Mouse (Mus musculus) myocyte (in vitro differentiated cells): Measurements from ENCODE around the gene Kat8. TPM values are rescaled to one million over a fixed set of nuclear protein-coding genes. Genes with fewer than 3 reads are reported as not detected.

Source experiments
- H3K27me3 ChIP-seq: one replicate; pipeline ENCODE4 v1.6.1; 2011; ENCODE audit not compliant: control insufficient read depth, insufficient read depth, insufficient read length
- H3K36me3 ChIP-seq: one replicate; pipeline ENCODE4 v1.6.1; 2011; ENCODE audit not compliant: control insufficient read depth, insufficient read depth
- H3K4me2 ChIP-seq: one replicate; pipeline ENCODE4 v1.6.1; 2011; ENCODE audit warnings: low read depth, control low read depth
- H3K4me3 ChIP-seq: one replicate; pipeline ENCODE4 v1.5.1; 2011; ENCODE audit warnings: mild to moderate bottlenecking, control low read depth, moderate library complexity
- H3K79me2 ChIP-seq: one replicate; pipeline ENCODE4 v1.6.1; 2011; ENCODE audit not compliant: control insufficient read depth, insufficient read depth
- H3ac ChIP-seq: one replicate; pipeline ENCODE4 v1.6.1; 2011; ENCODE audit not compliant: control insufficient read depth, insufficient read length
- CEBPB ChIP-seq: IDR thresholded peaks from 2 replicates; pipeline ENCODE4 v1.6.1; 2011; ENCODE audit warnings: mild to moderate bottlenecking, moderate library complexity; ENCODE audit not compliant: poor library complexity, insufficient read depth, severe bottlenecking
- E2F4 ChIP-seq: IDR thresholded peaks from one replicate; pipeline ENCODE4 v1.6.1; 2011; ENCODE audit warnings: mild to moderate bottlenecking, control low read depth, moderate library complexity; ENCODE audit not compliant: insufficient read depth
- MAX ChIP-seq: IDR thresholded peaks from one replicate; pipeline ENCODE4 v1.6.1; 2011; ENCODE audit warnings: low read depth, mild to moderate bottlenecking, control low read depth
- MYOD1 ChIP-seq, 3 experiments: IDR thresholded peaks; one replicate each; pipeline ENCODE4 v1.6.1; 2011; ENCODE audit warnings: control low read depth in 2 of 3, low read depth in 2 of 3, mild to moderate bottlenecking in 2 of 3, moderate library complexity in 1 of 3; ENCODE audit not compliant: insufficient read length in 2 of 3, control insufficient read depth in 1 of 3
- MYOG ChIP-seq, 3 experiments: IDR thresholded peaks; one replicate each; pipeline ENCODE4 v1.6.1; 2011; ENCODE audit warnings: control low read depth in 2 of 3, low read depth in 2 of 3, mild to moderate bottlenecking in 2 of 3; ENCODE audit not compliant: insufficient read length in 2 of 3, control insufficient read depth in 1 of 3, insufficient read depth in 1 of 3
- POLR2A ChIP-seq: IDR thresholded peaks from one replicate; pipeline ENCODE4 v1.6.1; 2011; ENCODE audit warnings: low read depth, mild to moderate bottlenecking, control low read depth, moderate library complexity; ENCODE audit not compliant: insufficient read length
- POLR2AphosphoS2 ChIP-seq: IDR thresholded peaks from one replicate; pipeline ENCODE4 v1.6.1; 2011; ENCODE audit warnings: low read depth, control low read depth; ENCODE audit not compliant: insufficient read length
- REST ChIP-seq: IDR thresholded peaks from one replicate; pipeline ENCODE4 v1.6.1; 2011; ENCODE audit warnings: mild to moderate bottlenecking, control low read depth, moderate library complexity; ENCODE audit not compliant: insufficient read depth, insufficient read length
- SRF ChIP-seq: IDR thresholded peaks from one replicate; pipeline ENCODE4 v1.6.1; 2011; ENCODE audit warnings: low read depth; ENCODE audit not compliant: control insufficient read depth, insufficient read length
- TCF12 ChIP-seq: IDR thresholded peaks from one replicate; pipeline ENCODE4 v1.6.1; 2011; ENCODE audit warnings: mild to moderate bottlenecking, control low read depth; ENCODE audit not compliant: poor library complexity, insufficient read depth, severe bottlenecking
- TCF3 ChIP-seq: IDR thresholded peaks from one replicate; pipeline ENCODE4 v1.6.1; 2011; ENCODE audit warnings: low read depth, control low read depth; ENCODE audit not compliant: insufficient read length
- USF1 ChIP-seq: IDR thresholded peaks from one replicate; pipeline ENCODE4 v1.6.1; 2011; ENCODE audit warnings: low read depth, mild to moderate bottlenecking, control low read depth, moderate library complexity
- polyA plus RNA-seq: library from polyadenylated mRNA; unstranded; fragments of >200 nt; fragmentation: generic; extraction: Trizol; gene quantifications from one replicate; pipeline ENCODE4 v1.2.1, GENCODE M21; 2012; ENCODE audit warnings: missing spikeins

The Kat8 gene
- polyA plus RNA-seq, 1 experiment, result 26.4 TPM

GRCm38 (mm10) chr7:127926066-127926465, 13.8 kb downstream of the Kat8 start:
- no peaks in the 10 kb centered on the region for H3K27me3 ChIP-seq
- peaks cover 8% of the 10 kb centered on the region for H3K36me3 ChIP-seq
- no peak overlapping the region for H3K4me2 ChIP-seq
- no peaks in the 10 kb centered on the region for H3K79me2 ChIP-seq
- H3ac ChIP-seq, result no peak overlapping the region
- TF ChIP-seq MYOG (IDR thresholded peaks at IDR 0.05; ENCODE audit: control insufficient read depth in 1 of 3, insufficient read depth in 1 of 3, insufficient read length in 2 of 3, low read depth in 2 of 3) (no peak), CEBPB (no peak), REST (no peak), TCF12 (no peak), MAX (no peak), POLR2AphosphoS2 (no peak), POLR2A (no peak), TCF3 (no peak), SRF (no peak), MYOD1 (IDR thresholded peaks at IDR 0.05; ENCODE audit: control insufficient read depth in 1 of 3, insufficient read length in 2 of 3, low read depth in 2 of 3) (no peak), USF1 (no peak), E2F4 (no peak)
- H3K4me3 ChIP-seq, result no peak overlapping the region

GRCm38 (mm10) chr7:127926846-127927245, 14.5 kb downstream of the Kat8 start:
- H3ac ChIP-seq, result no peak overlapping the region
- H3K36me3 ChIP-seq, result peaks cover 8% of the 10 kb centered on the region
- no peaks in the 10 kb centered on the region for H3K79me2 ChIP-seq
- H3K4me3 ChIP-seq, result no peak overlapping the region
- H3K27me3 ChIP-seq, result no peaks in the 10 kb centered on the region
- TF ChIP-seq POLR2AphosphoS2 (no peak), TCF3 (no peak), MYOD1 (IDR thresholded peaks at IDR 0.05; ENCODE audit: control insufficient read depth in 1 of 3, insufficient read length in 2 of 3, low read depth in 2 of 3) (no peak), REST (no peak)
- H3K4me2 ChIP-seq, result no peak overlapping the region

GRCm38 (mm10) chr7:127927726-127928125, 15.4 kb downstream of the Kat8 start:
- H3K79me2 ChIP-seq, result no peaks in the 10 kb centered on the region
- no peak overlapping the region for H3K4me2 ChIP-seq
- H3ac ChIP-seq, result no peak overlapping the region
- TF ChIP-seq REST (no peak), E2F4 (no peak), MYOD1 (IDR thresholded peaks at IDR 0.05; ENCODE audit: control insufficient read depth in 1 of 3, insufficient read length in 2 of 3, low read depth in 2 of 3) (no peak), MAX (no peak), CEBPB (no peak), SRF (no peak)
- no peak overlapping the region for H3K4me3 ChIP-seq
- H3K27me3 ChIP-seq, result no peaks in the 10 kb centered on the region
- peaks cover 4% of the 10 kb centered on the region for H3K36me3 ChIP-seq

- Histone ChIP-seq H3K4me2 (no peak overlapping the region), H3K27me3 (no peaks in the 10 kb centered on the region), H3K79me2 (no peaks in the 10 kb centered on the region), H3K36me3 (peaks cover 4% of the 10 kb centered on the region), H3ac (no peak overlapping the region), H3K4me3 (no peak overlapping the region)
- TF ChIP-seq SRF (no peak), TCF3 (no peak), MYOD1 (IDR thresholded peaks at IDR 0.05; ENCODE audit: control insufficient read depth in 1 of 3, insufficient read length in 2 of 3, low read depth in 2 of 3) (peak in 1 of 3 experiments; percentile 44), MYOG (IDR thresholded peaks at IDR 0.05; ENCODE audit: control insufficient read depth in 1 of 3, insufficient read depth in 1 of 3, insufficient read length in 2 of 3, low read depth in 2 of 3) (peak in 1 of 3 experiments; percentile 45), POLR2AphosphoS2 (no peak), POLR2A (no peak)
These were observed 16.3 kb downstream of the Kat8 start for GRCm38 (mm10) chr7:127928596-127928995.

GRCm38 (mm10) chr7:127929923-127930322, 17.6 kb downstream of the Kat8 start, which contains the start of gene Prss8:
Gene Prss8, minus strand, starts transcription at chr7:127930104.
- Histone ChIP-seq H3K4me2 (no peak within 1 kb of the TSS), H3K4me3 (no peak within 1 kb of the TSS), H3ac (no peak within 1 kb of the TSS), H3K27me3 (no peaks in the 10 kb centered on the region), H3K79me2 (no peaks in the 10 kb centered on the region), H3K36me3 (peaks cover 2% of the 10 kb centered on the region)
- TF ChIP-seq MYOD1 (IDR thresholded peaks at IDR 0.05; ENCODE audit: control insufficient read depth in 1 of 3, insufficient read length in 2 of 3, low read depth in 2 of 3) (no peak), E2F4 (no peak), POLR2A (no peak), TCF12 (no peak), POLR2AphosphoS2 (no peak), MYOG (IDR thresholded peaks at IDR 0.05; ENCODE audit: control insufficient read depth in 1 of 3, insufficient read depth in 1 of 3, insufficient read length in 2 of 3, low read depth in 2 of 3) (no peak), USF1 (no peak), CEBPB (no peak), TCF3 (no peak), SRF (no peak), REST (no peak), MAX (no peak)
